Mouse (Mus musculus): ENCODE measurements around the gene Ddx42. TPM values are rescaled to one million over a fixed set of nuclear protein-coding genes. Genes with fewer than 3 reads are reported as not detected.

The Ddx42 gene
- polyA plus RNA-seq, 1 experiment from 2014 or later, result 91.4 TPM

DNA sequence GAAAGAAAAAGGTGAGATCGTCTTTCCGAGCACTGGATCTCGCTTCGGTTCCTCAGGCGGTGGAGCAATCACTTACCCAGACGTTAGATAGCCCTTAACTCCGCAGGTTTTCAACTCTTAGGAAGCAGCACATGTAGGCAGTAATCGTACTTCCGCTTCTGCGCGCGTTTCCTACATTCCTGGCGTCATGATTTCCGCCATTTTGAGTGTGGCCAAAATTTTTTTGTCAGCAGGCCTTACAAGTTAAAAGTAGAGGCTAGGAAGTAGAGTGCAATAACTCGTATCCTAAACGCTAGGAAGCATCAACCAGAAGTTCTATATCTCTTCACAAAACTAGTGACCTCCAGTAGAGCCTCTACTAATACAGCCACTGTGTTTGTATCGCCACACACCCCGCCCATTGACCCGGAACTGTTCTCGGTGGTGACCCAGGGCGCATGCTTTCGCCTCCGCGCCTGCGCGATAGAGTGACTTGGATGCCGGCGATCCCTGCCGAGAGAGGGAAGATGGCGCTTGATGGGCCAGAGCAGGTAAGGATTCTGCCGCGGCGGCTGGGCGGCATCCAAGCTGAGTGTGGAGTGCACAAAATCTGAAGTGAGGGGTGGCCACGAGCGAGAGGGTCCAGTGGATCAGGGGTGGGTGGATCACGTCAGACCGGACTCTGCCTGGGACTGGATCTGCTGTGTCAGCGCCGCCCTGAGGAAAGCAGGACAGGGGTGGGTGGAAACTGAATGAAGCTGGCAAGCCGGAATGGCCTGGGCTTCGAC lies 39.1 kb downstream of the Ddx42 start, which contains the start of the genes Ftsj3 and Psmc5:
Ftsj3 (minus strand) TSS at position 395 of the 767 bp plus-strand sequence.
Psmc5 (plus strand) TSS at position 470 of the 767 bp plus-strand sequence.
- DNase-seq (ENCODE audit: low spot score) (peak; percentile 98), ATAC-seq (ENCODE audit: low FRiP score) (peak; percentile 95)
- Histone ChIP-seq H3K27me3 (ENCODE audit: control insufficient read depth, insufficient read depth, low read length) (no peaks in the 10 kb centered on the region), H3K4me1 (replicated peaks; ENCODE audit: control insufficient read depth, insufficient read depth, low read length) (peaks cover 6% of the 10 kb centered on the region), H3K9me3 (ENCODE audit: control insufficient read depth, low read length) (no peaks in the 10 kb centered on the region), H3K4me3 (ENCODE audit: low read depth, low read length) (peak within 1 kb of the TSS; percentile 77), H3K4me2 (replicated peaks; ENCODE audit: low read depth, low read length) (peak within 1 kb of the TSS; percentile 92), H3K27ac (ENCODE audit: low read depth, low read length) (peak within 1 kb of the TSS; percentile 55), H3K9ac (ENCODE audit: low read depth, low read length) (peak within 1 kb of the TSS; percentile 67), H3K36me3 (ENCODE audit: control insufficient read depth, insufficient read depth, low read length) (peaks cover 2% of the 10 kb centered on the region; the same call in 1 of the 2 replicates)
- WGBS, result under 1% methylated on average over 42 of the region's 42 CpGs

- H3K4me1 ChIP-seq (replicated peaks; ENCODE audit: control insufficient read depth, insufficient read depth, low read length), result peaks cover 6% of the 10 kb centered on the region
- H3K27ac ChIP-seq (ENCODE audit: low read depth, low read length), result no peak overlapping the region
- no peaks in the 10 kb centered on the region for H3K27me3 ChIP-seq (ENCODE audit: control insufficient read depth, insufficient read depth, low read length)
- DNase-seq (ENCODE audit: low spot score) (no peak), ATAC-seq (ENCODE audit: low FRiP score) (no peak)
- peak overlapping the region; percentile 77 for H3K4me3 ChIP-seq (ENCODE audit: low read depth, low read length)
- peaks cover 6% of the 10 kb centered on the region for H3K36me3 ChIP-seq (ENCODE audit: control insufficient read depth, insufficient read depth, low read length)
- H3K4me2 ChIP-seq (replicated peaks; ENCODE audit: low read depth, low read length), result peak overlapping the region; percentile 92
- WGBS, result 77% methylated on average over 5 of the region's 5 CpGs
- peak overlapping the region; percentile 67 for H3K9ac ChIP-seq (ENCODE audit: low read depth, low read length)
- no peaks in the 10 kb centered on the region for H3K9me3 ChIP-seq (ENCODE audit: control insufficient read depth, low read length)
These were observed 40.0 kb downstream of the Ddx42 start for GRCm38 (mm10) chr11:106256775-106257174.

DNA sequence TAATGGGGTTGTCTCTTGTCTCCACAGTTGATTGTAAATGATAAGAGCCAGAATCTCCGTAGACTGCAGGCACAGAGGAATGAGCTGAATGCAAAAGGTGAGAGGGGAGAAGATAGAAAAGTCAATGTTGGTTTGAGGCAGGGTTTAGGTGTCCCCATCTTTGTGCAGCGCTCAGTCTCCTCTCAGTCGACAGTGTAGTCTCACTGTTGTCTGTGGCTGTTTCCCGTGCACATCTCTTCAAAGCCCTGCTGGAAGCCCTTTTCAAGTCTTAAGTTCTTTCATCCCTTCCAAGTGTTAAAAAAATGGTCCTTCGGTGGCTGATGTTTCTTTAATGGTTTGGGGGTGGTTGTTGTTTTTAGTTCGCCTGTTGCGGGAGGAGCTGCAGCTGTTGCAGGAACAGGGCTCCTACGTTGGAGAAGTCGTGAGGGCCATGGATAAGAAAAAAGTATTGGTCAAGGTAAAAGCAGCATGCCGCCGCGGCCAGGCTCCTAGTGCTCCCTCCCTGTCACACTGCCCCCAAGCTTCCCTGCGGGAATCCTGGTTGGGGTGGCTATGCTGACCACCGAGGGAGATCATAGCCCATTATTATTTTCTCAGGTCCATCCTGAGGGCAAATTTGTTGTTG lies 44.2 kb downstream of the Ddx42 start:
- DNase-seq (ENCODE audit: low spot score), result no peak
- peaks cover 28% of the 10 kb centered on the region for H3K36me3 ChIP-seq (ENCODE audit: control insufficient read depth, insufficient read depth, low read length)
- ATAC-seq (ENCODE audit: low FRiP score), result no peak
- H3K9ac ChIP-seq (ENCODE audit: low read depth, low read length), result no peak overlapping the region
- H3K4me1 ChIP-seq (replicated peaks; ENCODE audit: control insufficient read depth, insufficient read depth, low read length), result peaks cover 4% of the 10 kb centered on the region; the same call in 1 of the 2 replicates
- H3K27me3 ChIP-seq (ENCODE audit: control insufficient read depth, insufficient read depth, low read length), result no peaks in the 10 kb centered on the region
- H3K4me3 ChIP-seq (ENCODE audit: low read depth, low read length), result no peak overlapping the region
- H3K27ac ChIP-seq (ENCODE audit: low read depth, low read length), result no peak overlapping the region
- WGBS, result 81% methylated on average over 14 of the region's 14 CpGs
- no peaks in the 10 kb centered on the region for H3K9me3 ChIP-seq (ENCODE audit: control insufficient read depth, low read length)
- no peak overlapping the region for H3K4me2 ChIP-seq (replicated peaks; ENCODE audit: low read depth, low read length)

DNA sequence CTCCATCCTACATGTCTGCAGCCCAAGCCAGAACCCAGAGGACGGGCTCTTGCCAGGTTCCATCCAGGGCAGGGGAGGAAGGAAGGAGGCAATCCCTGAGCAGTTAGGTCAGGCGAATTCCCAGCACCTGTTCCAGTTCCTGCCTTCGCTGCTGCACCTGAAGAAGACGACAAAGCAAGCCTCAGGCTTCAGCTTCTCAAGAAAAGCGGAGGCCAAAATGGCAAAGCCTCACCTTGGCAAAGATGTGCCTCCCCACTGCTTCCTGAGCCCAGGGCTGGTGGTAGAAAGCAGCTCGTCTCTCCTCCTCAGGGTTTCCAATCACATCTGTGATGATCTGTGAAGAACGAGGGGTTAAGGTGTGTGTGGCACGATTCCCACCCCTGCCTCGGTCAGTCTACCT lies 47.2 kb downstream of the Ddx42 start:
- 93% methylated on average over 9 of the region's 9 CpGs for WGBS
- no peak overlapping the region for H3K9ac ChIP-seq (ENCODE audit: low read depth, low read length)
- no peak for ATAC-seq (ENCODE audit: low FRiP score)
- H3K4me3 ChIP-seq (ENCODE audit: low read depth, low read length), result no peak overlapping the region
- H3K27me3 ChIP-seq (ENCODE audit: control insufficient read depth, insufficient read depth, low read length), result no peaks in the 10 kb centered on the region
- no peak overlapping the region for H3K4me2 ChIP-seq (replicated peaks; ENCODE audit: low read depth, low read length)
- peaks cover 7% of the 10 kb centered on the region for H3K4me1 ChIP-seq (replicated peaks; ENCODE audit: control insufficient read depth, insufficient read depth, low read length)
- H3K9me3 ChIP-seq (ENCODE audit: control insufficient read depth, low read length), result no peaks in the 10 kb centered on the region
- DNase-seq (ENCODE audit: low spot score), result no peak
- peaks cover 30% of the 10 kb centered on the region for H3K36me3 ChIP-seq (ENCODE audit: control insufficient read depth, insufficient read depth, low read length)
- H3K27ac ChIP-seq (ENCODE audit: low read depth, low read length), result no peak overlapping the region

DNA sequence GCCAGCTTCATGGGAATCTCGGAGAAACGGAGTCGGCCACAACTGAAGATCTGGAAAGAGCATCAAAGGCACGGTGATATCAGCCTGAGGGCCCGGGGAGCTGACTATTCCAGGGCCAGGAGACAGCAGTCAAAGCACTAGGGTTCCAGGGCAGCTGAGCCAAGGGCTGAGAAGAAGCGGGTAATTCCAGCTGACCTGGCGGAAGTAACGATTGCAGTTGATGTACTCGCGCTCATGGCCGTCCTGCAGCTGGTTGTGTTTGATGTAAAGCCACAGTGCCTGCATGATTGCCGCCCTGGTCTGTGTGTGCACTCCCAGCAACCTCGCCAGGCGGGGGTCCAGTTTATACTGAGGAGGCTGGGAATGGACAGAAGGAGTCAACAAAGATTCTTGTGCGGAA lies 48.3 kb downstream of the Ddx42 start:
- no peak for ATAC-seq (ENCODE audit: low FRiP score)
- H3K27me3 ChIP-seq (ENCODE audit: control insufficient read depth, insufficient read depth, low read length), result no peaks in the 10 kb centered on the region
- no peak overlapping the region for H3K4me2 ChIP-seq (replicated peaks; ENCODE audit: low read depth, low read length)
- H3K36me3 ChIP-seq (ENCODE audit: control insufficient read depth, insufficient read depth, low read length), result peaks cover 30% of the 10 kb centered on the region
- no peak overlapping the region for H3K4me3 ChIP-seq (ENCODE audit: low read depth, low read length)
- no peak overlapping the region for H3K27ac ChIP-seq (ENCODE audit: low read depth, low read length)
- no peak for DNase-seq (ENCODE audit: low spot score)
- H3K4me1 ChIP-seq (replicated peaks; ENCODE audit: control insufficient read depth, insufficient read depth, low read length), result peaks cover 11% of the 10 kb centered on the region
- no peak overlapping the region for H3K9ac ChIP-seq (ENCODE audit: low read depth, low read length)
- WGBS, result 94% methylated on average over 15 of the region's 15 CpGs
- no peaks in the 10 kb centered on the region for H3K9me3 ChIP-seq (ENCODE audit: control insufficient read depth, low read length)

- Histone ChIP-seq H3K9ac (ENCODE audit: low read depth, low read length) (no peak overlapping the region), H3K36me3 (ENCODE audit: control insufficient read depth, insufficient read depth, low read length) (peaks cover 30% of the 10 kb centered on the region), H3K4me1 (replicated peaks; ENCODE audit: control insufficient read depth, insufficient read depth, low read length) (peaks cover 14% of the 10 kb centered on the region), H3K27ac (ENCODE audit: low read depth, low read length) (no peak overlapping the region), H3K4me2 (replicated peaks; ENCODE audit: low read depth, low read length) (no peak overlapping the region), H3K9me3 (ENCODE audit: control insufficient read depth, low read length) (no peaks in the 10 kb centered on the region), H3K27me3 (ENCODE audit: control insufficient read depth, insufficient read depth, low read length) (no peaks in the 10 kb centered on the region), H3K4me3 (ENCODE audit: low read depth, low read length) (no peak overlapping the region)
- 97% methylated on average over 4 of the region's 4 CpGs for WGBS
- DNase-seq (ENCODE audit: low spot score) (no peak), ATAC-seq (ENCODE audit: low FRiP score) (no peak)
These were observed 48.8 kb downstream of the Ddx42 start for GRCm38 (mm10) chr11:106265570-106265969.

- DNase-seq (ENCODE audit: low spot score), result no peak
These were observed 49.7 kb downstream of the Ddx42 start for GRCm38 (mm10) chr11:106266431-106266830.

GRCm38 (mm10) chr11:106267311-106267852 lies 50.7 kb downstream of the Ddx42 start:
- Histone ChIP-seq H3K4me3 (ENCODE audit: low read depth, low read length) (no peak overlapping the region), H3K9me3 (ENCODE audit: control insufficient read depth, low read length) (no peaks in the 10 kb centered on the region), H3K9ac (ENCODE audit: low read depth, low read length) (no peak overlapping the region), H3K27ac (ENCODE audit: low read depth, low read length) (peak overlapping the region; percentile 85), H3K4me2 (replicated peaks; ENCODE audit: low read depth, low read length) (no peak overlapping the region), H3K36me3 (ENCODE audit: control insufficient read depth, insufficient read depth, low read length) (peaks cover 23% of the 10 kb centered on the region), H3K27me3 (ENCODE audit: control insufficient read depth, insufficient read depth, low read length) (no peaks in the 10 kb centered on the region), H3K4me1 (replicated peaks; ENCODE audit: control insufficient read depth, insufficient read depth, low read length) (peaks cover 20% of the 10 kb centered on the region)
- ATAC-seq (ENCODE audit: low FRiP score) (no peak), DNase-seq (ENCODE audit: low spot score) (no peak)
- WGBS, result 67% methylated on average over 15 of the region's 15 CpGs

More at GRCm38 (mm10) chr11:106266431-106266830, 49.7 kb downstream of the Ddx42 start:
- Histone ChIP-seq H3K9ac (ENCODE audit: low read depth, low read length) (no peak overlapping the region), H3K4me2 (replicated peaks; ENCODE audit: low read depth, low read length) (no peak overlapping the region), H3K27ac (ENCODE audit: low read depth, low read length) (no peak overlapping the region), H3K36me3 (ENCODE audit: control insufficient read depth, insufficient read depth, low read length) (peaks cover 30% of the 10 kb centered on the region), H3K9me3 (ENCODE audit: control insufficient read depth, low read length) (no peaks in the 10 kb centered on the region), H3K27me3 (ENCODE audit: control insufficient read depth, insufficient read depth, low read length) (no peaks in the 10 kb centered on the region), H3K4me3 (ENCODE audit: low read depth, low read length) (no peak overlapping the region), H3K4me1 (replicated peaks; ENCODE audit: control insufficient read depth, insufficient read depth, low read length) (peaks cover 18% of the 10 kb centered on the region)
- 92% methylated on average over 10 of the region's 10 CpGs for WGBS
- no peak for ATAC-seq (ENCODE audit: low FRiP score)

All from hindbrain, embryonic 11.5 days (tissue).